Mouse (Mus musculus): ENCODE results near the gene Lhpp. TPM values are rescaled to one million over a fixed set of nuclear protein-coding genes. Genes with fewer than 3 reads are reported as not detected.

Lhpp gene
- polyA plus RNA-seq, 1 experiment from 2014 or later, result 47.8 TPM

GRCm38 (mm10) chr7:132608316-132609020, 2.0 kb upstream of the Lhpp start:
- Histone ChIP-seq H3K27me3 (replicated peaks; ENCODE audit: control insufficient read depth, insufficient read depth, low read length) (no peaks in the 10 kb centered on the region), H3K9me3 (ENCODE audit: control insufficient read depth, low read length) (no peaks in the 10 kb centered on the region), H3K4me3 (ENCODE audit: low read length) (no peak overlapping the region), H3K4me1 (ENCODE audit: control insufficient read depth, insufficient read depth, low read length) (peaks cover 5% of the 10 kb centered on the region; the same call in 1 of the 2 replicates), H3K27ac (ENCODE audit: low read length) (no peak overlapping the region), H3K4me2 (ENCODE audit: low read depth, low read length) (no peak overlapping the region), H3K9ac (ENCODE audit: low read depth, low read length) (no peak overlapping the region), H3K36me3 (ENCODE audit: control insufficient read depth, insufficient read depth, low read length) (no peaks in the 10 kb centered on the region)
- no peak for ATAC-seq
- WGBS, result 93% methylated on average over 4 of the region's 4 CpGs

DNA sequence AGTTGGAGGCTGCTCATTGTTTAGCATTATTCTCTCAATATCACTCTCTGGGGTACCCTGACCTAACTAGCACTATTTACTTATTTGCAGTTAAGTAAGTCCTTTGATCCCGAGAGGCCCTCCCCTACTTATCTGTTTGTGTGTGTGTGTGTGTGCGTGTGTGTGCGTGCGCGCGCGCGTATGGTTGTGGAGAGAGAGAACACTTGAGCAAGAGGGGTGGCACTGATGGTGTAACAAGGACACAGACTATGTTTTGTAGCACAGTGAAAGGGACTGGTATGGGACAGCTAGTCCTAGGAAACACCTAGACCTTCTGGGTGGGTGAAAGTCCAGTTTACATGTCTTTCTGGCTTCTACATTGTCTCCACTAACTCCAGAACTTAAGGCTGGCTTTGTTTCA, 1.1 kb downstream of the Lhpp start:
- Histone ChIP-seq H3K4me3 (ENCODE audit: low read length) (no peak overlapping the region), H3K27ac (ENCODE audit: low read length) (no peak overlapping the region), H3K4me2 (ENCODE audit: low read depth, low read length) (peak overlapping the region; percentile 64), H3K27me3 (replicated peaks; ENCODE audit: control insufficient read depth, insufficient read depth, low read length) (no peaks in the 10 kb centered on the region), H3K36me3 (ENCODE audit: control insufficient read depth, insufficient read depth, low read length) (no peaks in the 10 kb centered on the region), H3K4me1 (ENCODE audit: control insufficient read depth, insufficient read depth, low read length) (peaks cover 5% of the 10 kb centered on the region; the same call in 1 of the 2 replicates), H3K9me3 (ENCODE audit: control insufficient read depth, low read length) (no peaks in the 10 kb centered on the region), H3K9ac (ENCODE audit: low read depth, low read length) (no peak overlapping the region)
- WGBS, result 88% methylated on average over 8 of the region's 8 CpGs
- no peak for ATAC-seq

DNA sequence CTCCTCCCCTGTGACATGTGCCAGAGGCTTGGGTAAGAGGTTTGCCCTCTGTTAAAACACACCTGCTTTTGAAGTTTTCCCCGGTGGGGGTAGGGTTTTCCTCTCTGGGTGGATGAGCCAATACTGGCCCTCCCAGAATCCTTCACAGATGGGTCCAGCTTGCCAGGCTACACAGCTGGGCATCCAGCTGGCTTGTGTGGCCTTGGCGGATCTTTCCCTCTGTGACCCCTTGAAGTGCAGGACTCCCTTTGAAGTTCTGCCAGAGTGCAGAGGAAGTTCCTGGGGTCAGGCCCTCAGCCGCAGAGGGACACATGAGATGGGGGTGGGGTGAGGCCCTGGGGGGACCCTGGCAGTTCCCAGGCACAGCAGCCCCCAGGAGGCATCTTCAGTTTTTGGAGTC, 4.9 kb downstream of the Lhpp start:
- no peak overlapping the region for H3K4me2 ChIP-seq (ENCODE audit: low read depth, low read length)
- no peaks in the 10 kb centered on the region for H3K9me3 ChIP-seq (ENCODE audit: control insufficient read depth, low read length)
- H3K4me3 ChIP-seq (ENCODE audit: low read length), result no peak overlapping the region
- no peak overlapping the region for H3K27ac ChIP-seq (ENCODE audit: low read length)
- no peak overlapping the region for H3K9ac ChIP-seq (ENCODE audit: low read depth, low read length)
- H3K36me3 ChIP-seq (ENCODE audit: control insufficient read depth, insufficient read depth, low read length), result no peaks in the 10 kb centered on the region
- H3K4me1 ChIP-seq (ENCODE audit: control insufficient read depth, insufficient read depth, low read length), result 0 out of 2 replicates have a peak, but pooled peaks cover 2% of the 10 kb centered on the region
- H3K27me3 ChIP-seq (replicated peaks; ENCODE audit: control insufficient read depth, insufficient read depth, low read length), result no peaks in the 10 kb centered on the region
- no peak for ATAC-seq
- 33% methylated on average over 3 of the region's 3 CpGs for WGBS

DNA sequence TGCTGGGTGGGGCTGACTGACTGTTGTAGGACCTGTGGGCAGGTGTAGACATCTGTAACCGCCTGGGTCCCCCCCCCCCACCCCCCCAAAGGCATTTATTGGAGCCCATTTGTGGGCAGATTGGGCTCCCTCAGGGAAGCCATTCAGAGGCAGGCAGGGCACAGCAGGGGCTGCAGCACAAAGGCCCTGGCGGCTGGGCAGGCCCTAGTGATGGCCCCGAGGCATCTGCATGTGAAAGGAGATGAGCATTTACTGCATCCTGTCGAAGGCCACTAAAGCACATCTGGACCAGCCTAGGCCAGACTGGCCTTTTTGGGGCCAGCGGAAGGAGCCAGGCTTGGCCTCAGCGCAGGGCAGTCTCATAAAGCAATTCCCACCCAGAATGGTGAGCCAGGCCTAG, 6.0 kb downstream of the Lhpp start:
- no peak for ATAC-seq
- WGBS, result 64% methylated on average over 6 of the region's 6 CpGs
- Histone ChIP-seq H3K4me1 (ENCODE audit: control insufficient read depth, insufficient read depth, low read length) (no peaks in the 10 kb centered on the region), H3K27ac (ENCODE audit: low read length) (no peak overlapping the region), H3K36me3 (ENCODE audit: control insufficient read depth, insufficient read depth, low read length) (no peaks in the 10 kb centered on the region), H3K27me3 (replicated peaks; ENCODE audit: control insufficient read depth, insufficient read depth, low read length) (no peaks in the 10 kb centered on the region), H3K9ac (ENCODE audit: low read depth, low read length) (no peak overlapping the region), H3K9me3 (ENCODE audit: control insufficient read depth, low read length) (no peaks in the 10 kb centered on the region), H3K4me3 (ENCODE audit: low read length) (no peak overlapping the region), H3K4me2 (ENCODE audit: low read depth, low read length) (no peak overlapping the region)

DNA sequence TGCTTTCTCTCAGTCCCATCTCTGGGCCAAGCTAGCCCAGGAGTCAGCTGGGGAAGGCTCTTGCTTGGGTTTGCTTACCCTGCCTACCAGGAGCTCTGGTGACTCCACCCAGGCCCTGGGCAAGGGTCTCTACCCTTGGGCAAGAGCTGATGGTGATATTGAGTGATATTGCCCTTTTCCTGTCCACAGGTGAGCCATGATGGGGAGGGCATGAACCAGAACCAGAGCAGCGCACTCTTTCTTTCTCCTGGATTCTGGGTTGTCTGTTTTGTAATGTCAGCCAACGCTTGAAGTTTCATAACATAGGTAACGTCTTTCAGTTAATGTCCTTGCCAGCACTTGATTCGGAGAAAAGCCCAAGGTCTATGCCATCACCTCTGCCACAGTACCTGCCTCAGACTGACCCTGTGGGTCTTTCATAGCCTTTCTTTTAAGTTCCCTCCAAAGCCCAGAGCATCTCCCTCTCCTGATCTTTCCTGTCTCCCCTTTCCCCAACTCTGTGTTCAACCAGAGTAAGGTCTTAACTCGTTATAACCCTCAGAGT, 6.7 kb downstream of the Lhpp start:
- H3K9ac ChIP-seq (ENCODE audit: low read depth, low read length), result no peak overlapping the region

GRCm38 (mm10) chr7:132619549-132619948, 9.1 kb downstream of the Lhpp start:
- H3K4me1 ChIP-seq (ENCODE audit: control insufficient read depth, insufficient read depth, low read length), result no peaks in the 10 kb centered on the region
- H3K4me3 ChIP-seq (ENCODE audit: low read length), result no peak overlapping the region
- H3K36me3 ChIP-seq (ENCODE audit: control insufficient read depth, insufficient read depth, low read length), result no peaks in the 10 kb centered on the region
- no peak overlapping the region for H3K27ac ChIP-seq (ENCODE audit: low read length)
- WGBS, result 91% methylated on average over 8 of the region's 8 CpGs
- H3K9ac ChIP-seq (ENCODE audit: low read depth, low read length), result no peak overlapping the region
- H3K27me3 ChIP-seq (replicated peaks; ENCODE audit: control insufficient read depth, insufficient read depth, low read length), result no peaks in the 10 kb centered on the region
- H3K4me2 ChIP-seq (ENCODE audit: low read depth, low read length), result no peak overlapping the region
- H3K9me3 ChIP-seq (ENCODE audit: control insufficient read depth, low read length), result no peaks in the 10 kb centered on the region
- no peak for ATAC-seq

More for the DNA sequence above, 6.7 kb downstream of the Lhpp start:
- no peak overlapping the region for H3K4me3 ChIP-seq (ENCODE audit: low read length)
- H3K27me3 ChIP-seq (replicated peaks; ENCODE audit: control insufficient read depth, insufficient read depth, low read length), result no peaks in the 10 kb centered on the region
- H3K4me1 ChIP-seq (ENCODE audit: control insufficient read depth, insufficient read depth, low read length), result no peaks in the 10 kb centered on the region
- no peak overlapping the region for H3K4me2 ChIP-seq (ENCODE audit: low read depth, low read length)
- no peak overlapping the region for H3K27ac ChIP-seq (ENCODE audit: low read length)
- ATAC-seq, result no peak
- no peaks in the 10 kb centered on the region for H3K9me3 ChIP-seq (ENCODE audit: control insufficient read depth, low read length)
- no peaks in the 10 kb centered on the region for H3K36me3 ChIP-seq (ENCODE audit: control insufficient read depth, insufficient read depth, low read length)
- 88% methylated on average over 5 of the region's 5 CpGs for WGBS

DNA sequence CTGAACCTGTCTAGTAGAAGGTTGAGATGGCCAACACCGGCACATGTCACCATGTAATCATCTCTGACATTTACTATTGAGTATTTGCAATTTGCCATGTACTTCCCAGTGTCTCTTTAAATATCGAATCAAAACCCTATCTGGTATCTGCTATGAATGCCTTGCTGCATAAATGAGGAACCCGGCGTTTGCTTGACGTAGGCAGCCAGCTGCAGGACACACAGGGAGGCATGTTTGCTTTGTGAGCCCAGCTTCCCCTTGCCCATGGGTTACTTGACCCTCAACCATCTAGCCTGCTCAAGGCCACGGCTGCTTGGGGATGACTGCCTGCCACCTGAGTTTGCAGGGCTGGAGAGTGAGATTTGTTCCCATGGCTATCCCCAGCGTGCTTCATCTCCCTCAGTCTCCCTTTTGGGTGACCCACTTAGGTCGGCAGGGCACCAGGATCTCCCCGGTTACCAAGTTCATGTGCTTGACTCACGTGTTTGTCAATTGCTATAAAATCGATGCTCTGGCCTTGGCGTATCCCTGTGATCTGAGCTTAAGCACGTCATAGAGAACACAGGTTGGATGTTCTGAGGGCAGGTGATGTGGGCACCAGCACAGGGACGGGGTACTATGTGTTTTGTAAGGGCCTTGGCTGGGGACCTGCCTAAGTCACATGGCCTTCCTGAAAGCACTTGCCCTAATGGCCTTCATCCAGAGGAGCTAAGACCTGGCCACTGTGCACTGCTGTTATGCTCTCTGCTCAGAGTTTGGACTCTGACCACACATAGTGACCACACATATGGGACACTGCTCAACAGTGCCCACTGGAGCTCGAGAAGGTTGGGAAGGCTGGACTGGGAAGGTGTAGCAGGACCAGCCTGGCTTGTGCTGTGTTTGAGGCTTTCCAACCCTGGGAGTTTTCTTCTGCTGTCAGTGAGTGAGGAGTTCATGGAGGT, 9.8 kb downstream of the Lhpp start:
- 88% methylated on average over 15 of the region's 15 CpGs for WGBS

DNA sequence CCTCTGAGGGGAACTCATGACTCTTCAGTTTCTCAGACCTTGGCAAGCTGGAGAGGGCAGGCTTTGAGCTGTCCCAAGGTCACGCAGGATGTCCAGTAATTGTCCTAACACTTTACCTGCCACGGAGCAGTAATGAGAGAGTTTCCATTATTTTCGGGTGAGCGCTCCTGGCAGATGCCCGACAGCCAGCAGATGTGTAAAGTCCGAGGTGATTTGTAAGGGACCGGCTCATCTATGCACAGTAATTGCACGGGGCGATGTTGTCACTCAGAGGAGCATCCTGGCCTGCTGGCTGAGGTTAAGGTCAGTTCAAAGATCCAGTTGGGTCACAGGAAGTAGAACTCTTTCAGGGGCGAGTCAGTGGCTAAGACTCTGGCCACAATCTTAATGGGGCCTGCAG, 13.7 kb downstream of the Lhpp start:
- Histone ChIP-seq H3K9ac (ENCODE audit: low read depth, low read length) (no peak overlapping the region), H3K4me1 (ENCODE audit: control insufficient read depth, insufficient read depth, low read length) (no peaks in the 10 kb centered on the region), H3K27ac (ENCODE audit: low read length) (no peak overlapping the region), H3K4me2 (ENCODE audit: low read depth, low read length) (no peak overlapping the region), H3K9me3 (ENCODE audit: control insufficient read depth, low read length) (no peaks in the 10 kb centered on the region), H3K4me3 (ENCODE audit: low read length) (no peak overlapping the region), H3K36me3 (ENCODE audit: control insufficient read depth, insufficient read depth, low read length) (no peaks in the 10 kb centered on the region), H3K27me3 (replicated peaks; ENCODE audit: control insufficient read depth, insufficient read depth, low read length) (no peaks in the 10 kb centered on the region)
- ATAC-seq, result no peak
- WGBS, result 77% methylated on average over 10 of the region's 10 CpGs

More for the DNA sequence above, 9.8 kb downstream of the Lhpp start:
- H3K4me1 ChIP-seq (ENCODE audit: control insufficient read depth, insufficient read depth, low read length), result no peaks in the 10 kb centered on the region
- H3K36me3 ChIP-seq (ENCODE audit: control insufficient read depth, insufficient read depth, low read length), result no peaks in the 10 kb centered on the region
- H3K4me3 ChIP-seq (ENCODE audit: low read length), result no peak overlapping the region
- H3K4me2 ChIP-seq (ENCODE audit: low read depth, low read length), result no peak overlapping the region
- no peaks in the 10 kb centered on the region for H3K27me3 ChIP-seq (replicated peaks; ENCODE audit: control insufficient read depth, insufficient read depth, low read length)
- H3K27ac ChIP-seq (ENCODE audit: low read length), result no peak overlapping the region
- H3K9me3 ChIP-seq (ENCODE audit: control insufficient read depth, low read length), result no peaks in the 10 kb centered on the region
- ATAC-seq, result no peak
- no peak overlapping the region for H3K9ac ChIP-seq (ENCODE audit: low read depth, low read length)

DNA sequence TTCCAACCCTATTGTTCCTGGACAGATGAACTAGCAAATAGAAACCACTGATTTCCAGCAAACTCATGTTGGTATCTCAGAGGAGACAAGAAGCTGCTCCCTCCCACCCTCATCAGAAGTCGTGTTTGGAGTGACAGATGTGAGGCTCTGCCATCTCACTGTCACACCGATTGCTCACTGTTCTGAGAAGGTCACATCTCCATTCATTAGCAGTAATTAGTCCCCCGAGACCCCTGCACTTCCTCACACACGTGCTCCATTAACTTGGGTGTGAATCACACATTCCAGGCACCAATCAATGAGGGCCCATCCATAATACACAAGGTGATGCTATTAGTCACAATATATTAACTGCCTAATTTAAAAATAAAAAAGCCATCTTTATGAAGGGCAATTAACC, 15.7 kb downstream of the Lhpp start:
- Histone ChIP-seq H3K36me3 (ENCODE audit: control insufficient read depth, insufficient read depth, low read length) (no peaks in the 10 kb centered on the region), H3K4me2 (ENCODE audit: low read depth, low read length) (no peak overlapping the region), H3K4me3 (ENCODE audit: low read length) (no peak overlapping the region), H3K27me3 (replicated peaks; ENCODE audit: control insufficient read depth, insufficient read depth, low read length) (no peaks in the 10 kb centered on the region), H3K4me1 (ENCODE audit: control insufficient read depth, insufficient read depth, low read length) (no peaks in the 10 kb centered on the region), H3K9ac (ENCODE audit: low read depth, low read length) (no peak overlapping the region), H3K27ac (ENCODE audit: low read length) (no peak overlapping the region), H3K9me3 (ENCODE audit: control insufficient read depth, low read length) (no peaks in the 10 kb centered on the region)
- WGBS, result 49% methylated on average over 4 of the region's 4 CpGs
- ATAC-seq, result no peak
